Mouse (Mus musculus) lung, adult 2 months (tissue): ENCODE results near the gene Tgfbr3.

ENCODE experiments used
- CTCF ChIP-seq: fragments of 200-500 bp; IDR thresholded peaks from 2 replicates; pipeline ENCODE4 v1.5.1; 2011; ENCODE audit warnings: mild to moderate bottlenecking, low read length, control low read depth; ENCODE audit not compliant: insufficient read depth
- POLR2A ChIP-seq: fragments of 200-500 bp; IDR thresholded peaks from 2 replicates; pipeline ENCODE4 v1.6.1; 2011; ENCODE audit warnings: low read depth, mild to moderate bottlenecking, control low read depth, low read length, borderline replicate concordance; ENCODE audit errors: extremely low read depth

DNA sequence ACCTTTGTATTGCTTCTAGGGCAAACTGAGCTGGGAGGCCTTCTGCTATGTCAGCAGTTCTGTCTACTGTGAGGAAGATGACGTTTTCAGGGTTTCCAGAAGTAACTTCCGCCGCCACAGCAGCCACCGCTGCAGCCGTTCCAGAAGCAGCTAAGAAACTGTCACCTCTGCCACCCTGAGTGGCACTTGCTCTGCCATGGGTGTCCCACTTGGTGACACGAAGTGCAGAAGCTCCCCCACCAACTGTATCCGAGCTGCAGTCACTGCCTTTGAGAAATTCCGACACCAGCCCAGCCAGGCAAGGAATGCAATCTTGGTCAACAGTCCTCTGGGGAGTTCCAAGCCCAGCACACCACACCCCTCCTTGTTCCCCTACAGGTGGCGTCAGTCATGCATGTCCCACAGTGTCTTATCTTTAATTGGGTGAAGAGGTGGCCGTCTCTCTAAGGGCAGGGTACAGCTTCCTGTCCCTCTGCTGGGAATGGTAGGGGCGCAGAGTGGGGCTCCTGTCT lies 14.0 kb upstream of the Tgfbr3 start:
- TF ChIP-seq POLR2A (no peak), CTCF (no peak)
